Mouse (Mus musculus): ENCODE measurements around the gene Mgat3. TPM values are rescaled to one million over a fixed set of nuclear protein-coding genes. Genes with fewer than 3 reads are reported as not detected.

Mgat3 gene
- polyA plus RNA-seq, 1 experiment from 2014 or later = 2.7 TPM

GRCm38 (mm10) chr15:80155707-80156106 is 17.8 kb upstream of the Mgat3 start:
- H3K27me3 ChIP-seq (replicated peaks; ENCODE audit: control insufficient read depth, insufficient read depth, low read length) = no peaks in the 10 kb centered on the region
- no peaks in the 10 kb centered on the region for H3K9me3 ChIP-seq (ENCODE audit: control insufficient read depth, low read length)
- WGBS = 91% methylated on average over 8 of the region's 8 CpGs
- DNase-seq (ENCODE audit: low spot score) (no peak), ATAC-seq (replicated peaks; ENCODE audit: low FRiP score) (no peak)
- H3K4me2 ChIP-seq = no peak overlapping the region
- no peak overlapping the region for H3K4me3 ChIP-seq (ENCODE audit: low read depth, low read length)
- no peak overlapping the region for H3K9ac ChIP-seq (ENCODE audit: low read depth, low read length)
- H3K36me3 ChIP-seq (ENCODE audit: control insufficient read depth, insufficient read depth, low read length) = peaks cover 60% of the 10 kb centered on the region
- peaks cover 5% of the 10 kb centered on the region for H3K4me1 ChIP-seq (replicated peaks; ENCODE audit: control insufficient read depth, insufficient read depth, low read length)
- no peak overlapping the region for H3K27ac ChIP-seq (ENCODE audit: low read depth, low read length)

GRCm38 (mm10) chr15:80157197-80157943 is 16.2 kb upstream of the Mgat3 start:
- no peak overlapping the region for H3K4me2 ChIP-seq
- DNase-seq (ENCODE audit: low spot score) (no peak), ATAC-seq (replicated peaks; ENCODE audit: low FRiP score) (no peak)
- peaks cover 66% of the 10 kb centered on the region for H3K36me3 ChIP-seq (ENCODE audit: control insufficient read depth, insufficient read depth, low read length)
- no peak overlapping the region for H3K9ac ChIP-seq (ENCODE audit: low read depth, low read length)
- no peak overlapping the region for H3K27ac ChIP-seq (ENCODE audit: low read depth, low read length)
- no peaks in the 10 kb centered on the region for H3K9me3 ChIP-seq (ENCODE audit: control insufficient read depth, low read length)
- peaks cover 5% of the 10 kb centered on the region for H3K4me1 ChIP-seq (replicated peaks; ENCODE audit: control insufficient read depth, insufficient read depth, low read length)
- H3K27me3 ChIP-seq (replicated peaks; ENCODE audit: control insufficient read depth, insufficient read depth, low read length) = no peaks in the 10 kb centered on the region
- H3K4me3 ChIP-seq (ENCODE audit: low read depth, low read length) = no peak overlapping the region
- WGBS = 91% methylated on average over 22 of the region's 22 CpGs

DNA sequence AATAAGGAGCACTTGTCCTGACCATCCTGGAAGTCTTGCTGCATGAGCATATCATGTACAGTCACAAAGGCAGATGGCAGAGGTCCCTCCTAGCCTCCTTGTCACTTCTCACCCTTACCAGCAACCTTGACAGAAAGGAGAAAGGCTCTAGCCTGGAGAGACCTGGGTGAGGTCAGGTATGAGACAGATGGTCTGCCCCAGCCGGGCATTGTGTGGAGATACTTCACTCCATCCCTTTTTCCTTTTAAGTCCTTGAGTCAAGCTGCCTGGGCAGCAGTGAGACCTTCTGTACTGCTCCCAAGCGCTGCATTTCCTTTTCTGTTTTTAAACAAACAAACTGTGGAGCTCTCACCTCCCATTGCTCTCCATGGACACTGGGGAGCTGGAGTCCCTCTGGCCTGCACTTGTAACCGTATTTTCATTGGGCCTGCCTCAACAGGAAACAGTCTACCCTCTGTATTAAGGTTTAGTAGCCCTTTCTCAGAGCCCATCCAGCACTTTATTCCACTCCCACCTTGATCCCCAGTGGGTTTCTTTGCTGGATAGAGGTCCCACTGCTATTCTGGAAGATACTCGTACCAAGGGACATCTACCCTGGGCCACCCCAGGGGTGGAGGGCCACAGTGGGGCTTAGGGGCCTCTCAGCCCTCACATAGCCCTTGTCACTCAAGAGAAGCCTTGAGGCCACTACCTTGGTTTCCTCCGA is 15.4 kb upstream of the Mgat3 start:
- H3K4me3 ChIP-seq (ENCODE audit: low read depth, low read length) = no peak overlapping the region
- 73% methylated on average over 5 of the region's 5 CpGs for WGBS

GRCm38 (mm10) chr15:80158707-80159090 is 14.8 kb upstream of the Mgat3 start:
- no peak overlapping the region for H3K4me3 ChIP-seq (ENCODE audit: low read depth, low read length)
- ATAC-seq (replicated peaks; ENCODE audit: low FRiP score) = no peak
- no peak overlapping the region for H3K4me2 ChIP-seq
- no peak overlapping the region for H3K9ac ChIP-seq (ENCODE audit: low read depth, low read length)
- H3K27ac ChIP-seq (ENCODE audit: low read depth, low read length) = peak overlapping the region; percentile 62; the same call in 1 of the 2 replicates
- H3K36me3 ChIP-seq (ENCODE audit: control insufficient read depth, insufficient read depth, low read length) = peaks cover 60% of the 10 kb centered on the region
- peaks cover 5% of the 10 kb centered on the region for H3K4me1 ChIP-seq (replicated peaks; ENCODE audit: control insufficient read depth, insufficient read depth, low read length)
- no peak for DNase-seq (ENCODE audit: low spot score)
- no peaks in the 10 kb centered on the region for H3K9me3 ChIP-seq (ENCODE audit: control insufficient read depth, low read length)
- no peaks in the 10 kb centered on the region for H3K27me3 ChIP-seq (replicated peaks; ENCODE audit: control insufficient read depth, insufficient read depth, low read length)
- 65% methylated on average over 4 of the region's 4 CpGs for WGBS

More for the DNA sequence above, 15.4 kb upstream of the Mgat3 start:
- H3K36me3 ChIP-seq (ENCODE audit: control insufficient read depth, insufficient read depth, low read length) = peaks cover 60% of the 10 kb centered on the region
- ATAC-seq (replicated peaks; ENCODE audit: low FRiP score) (no peak), DNase-seq (ENCODE audit: low spot score) (no peak)
- H3K4me2 ChIP-seq = no peak overlapping the region
- H3K9ac ChIP-seq (ENCODE audit: low read depth, low read length) = no peak overlapping the region
- peak overlapping the region; percentile 62; the same call in 1 of the 2 replicates for H3K27ac ChIP-seq (ENCODE audit: low read depth, low read length)
- no peaks in the 10 kb centered on the region for H3K27me3 ChIP-seq (replicated peaks; ENCODE audit: control insufficient read depth, insufficient read depth, low read length)
- peaks cover 5% of the 10 kb centered on the region for H3K4me1 ChIP-seq (replicated peaks; ENCODE audit: control insufficient read depth, insufficient read depth, low read length)
- no peaks in the 10 kb centered on the region for H3K9me3 ChIP-seq (ENCODE audit: control insufficient read depth, low read length)

- peaks cover 59% of the 10 kb centered on the region for H3K36me3 ChIP-seq (ENCODE audit: control insufficient read depth, insufficient read depth, low read length)
- no peak overlapping the region for H3K4me2 ChIP-seq
- no peak overlapping the region for H3K9ac ChIP-seq (ENCODE audit: low read depth, low read length)
- H3K27ac ChIP-seq (ENCODE audit: low read depth, low read length) = peak overlapping the region; percentile 62
- no peaks in the 10 kb centered on the region for H3K27me3 ChIP-seq (replicated peaks; ENCODE audit: control insufficient read depth, insufficient read depth, low read length)
- DNase-seq (ENCODE audit: low spot score) (peak; percentile 46), ATAC-seq (replicated peaks; ENCODE audit: low FRiP score) (peak; percentile 61)
- 61% methylated on average over 8 of the region's 8 CpGs for WGBS
- no peak overlapping the region for H3K4me3 ChIP-seq (ENCODE audit: low read depth, low read length)
- peaks cover 5% of the 10 kb centered on the region for H3K4me1 ChIP-seq (replicated peaks; ENCODE audit: control insufficient read depth, insufficient read depth, low read length)
- H3K9me3 ChIP-seq (ENCODE audit: control insufficient read depth, low read length) = no peaks in the 10 kb centered on the region
These were observed 14.1 kb upstream of the Mgat3 start for GRCm38 (mm10) chr15:80159286-80159901.

GRCm38 (mm10) chr15:80160223-80160622 is 13.3 kb upstream of the Mgat3 start:
- Histone ChIP-seq H3K9me3 (ENCODE audit: control insufficient read depth, low read length) (no peaks in the 10 kb centered on the region), H3K27me3 (replicated peaks; ENCODE audit: control insufficient read depth, insufficient read depth, low read length) (no peaks in the 10 kb centered on the region), H3K4me2 (no peak overlapping the region), H3K4me1 (replicated peaks; ENCODE audit: control insufficient read depth, insufficient read depth, low read length) (peaks cover 5% of the 10 kb centered on the region), H3K9ac (ENCODE audit: low read depth, low read length) (no peak overlapping the region), H3K36me3 (ENCODE audit: control insufficient read depth, insufficient read depth, low read length) (peaks cover 52% of the 10 kb centered on the region), H3K4me3 (ENCODE audit: low read depth, low read length) (no peak overlapping the region), H3K27ac (ENCODE audit: low read depth, low read length) (no peak overlapping the region; the same call in 1 of the 2 replicates)
- no peak for DNase-seq (ENCODE audit: low spot score)
- WGBS = 90% methylated on average over 13 of the region's 13 CpGs
- no peak for ATAC-seq (replicated peaks; ENCODE audit: low FRiP score)

DNA sequence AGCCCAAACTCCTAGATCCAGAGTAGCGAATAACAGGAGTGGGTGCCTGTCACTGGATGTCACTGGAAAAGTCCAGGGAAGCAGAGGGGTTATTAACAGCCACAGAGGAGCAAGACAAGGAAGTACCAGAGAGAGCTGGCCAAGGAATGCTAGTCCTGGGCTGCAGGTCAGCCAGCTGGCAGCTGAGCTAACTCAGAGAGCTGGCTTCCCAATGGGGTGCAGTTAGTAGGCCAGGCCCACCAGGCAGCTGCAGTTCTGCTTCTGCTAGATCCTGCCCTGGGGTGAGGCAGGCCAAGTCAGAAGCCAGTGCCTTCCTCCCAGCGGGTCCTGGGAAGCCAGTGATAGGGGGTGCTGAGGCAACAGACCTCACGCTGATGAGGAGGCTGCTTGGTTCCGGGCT is 12.8 kb upstream of the Mgat3 start:
- DNase-seq (ENCODE audit: low spot score) = no peak
- 96% methylated on average over 4 of the region's 4 CpGs for WGBS
- peaks cover 47% of the 10 kb centered on the region for H3K36me3 ChIP-seq (ENCODE audit: control insufficient read depth, insufficient read depth, low read length)

DNA sequence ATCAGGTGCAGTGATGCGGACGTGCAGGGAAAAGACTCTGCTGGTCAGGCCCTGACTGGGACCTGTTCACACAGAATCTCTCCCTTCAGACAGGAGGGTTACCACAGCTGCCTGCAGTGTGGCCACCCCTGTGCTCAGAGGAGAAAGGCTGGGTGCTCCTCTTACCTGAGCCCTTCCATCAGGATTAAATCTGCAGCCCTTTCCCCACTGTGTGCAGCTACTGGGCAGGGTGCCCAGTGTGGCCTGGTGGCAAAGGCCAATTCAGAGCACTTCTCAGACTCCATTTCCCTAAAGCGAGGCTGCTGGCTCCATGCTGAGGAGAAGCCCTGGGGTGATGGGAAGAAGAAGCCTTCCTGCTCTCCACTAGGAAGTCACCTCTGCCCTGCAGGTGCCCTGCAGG is 12.3 kb upstream of the Mgat3 start:
- peaks cover 5% of the 10 kb centered on the region for H3K4me1 ChIP-seq (replicated peaks; ENCODE audit: control insufficient read depth, insufficient read depth, low read length)
- DNase-seq (ENCODE audit: low spot score) (no peak), ATAC-seq (replicated peaks; ENCODE audit: low FRiP score) (no peak)
- H3K4me3 ChIP-seq (ENCODE audit: low read depth, low read length) = no peak overlapping the region
- H3K4me2 ChIP-seq = no peak overlapping the region
- WGBS = 91% methylated on average over 3 of the region's 3 CpGs
- no peak overlapping the region for H3K9ac ChIP-seq (ENCODE audit: low read depth, low read length)
- H3K9me3 ChIP-seq (ENCODE audit: control insufficient read depth, low read length) = no peaks in the 10 kb centered on the region
- no peaks in the 10 kb centered on the region for H3K27me3 ChIP-seq (replicated peaks; ENCODE audit: control insufficient read depth, insufficient read depth, low read length)
- no peak overlapping the region for H3K27ac ChIP-seq (ENCODE audit: low read depth, low read length)
- H3K36me3 ChIP-seq (ENCODE audit: control insufficient read depth, insufficient read depth, low read length) = peaks cover 42% of the 10 kb centered on the region

More for the DNA sequence above, 12.8 kb upstream of the Mgat3 start:
- Histone ChIP-seq H3K4me2 (no peak overlapping the region; the same call in 1 of the 2 replicates), H3K9ac (ENCODE audit: low read depth, low read length) (no peak overlapping the region), H3K4me3 (ENCODE audit: low read depth, low read length) (no peak overlapping the region), H3K27me3 (replicated peaks; ENCODE audit: control insufficient read depth, insufficient read depth, low read length) (no peaks in the 10 kb centered on the region), H3K4me1 (replicated peaks; ENCODE audit: control insufficient read depth, insufficient read depth, low read length) (peaks cover 5% of the 10 kb centered on the region), H3K9me3 (ENCODE audit: control insufficient read depth, low read length) (no peaks in the 10 kb centered on the region), H3K27ac (ENCODE audit: low read depth, low read length) (no peak overlapping the region)
- no peak for ATAC-seq (replicated peaks; ENCODE audit: low FRiP score)

Measured in liver, embryonic 11.5 days (tissue).